Mouse (Mus musculus) erythroblast, embryonic 14.5 days (primary cell): ENCODE measurements around the gene Frs2. TPM values are rescaled to one million over a fixed set of nuclear protein-coding genes. Genes with fewer than 3 reads are reported as not detected.
A peak's percentile ranks its signal among the peaks of the same experiment; 100 is the strongest.

ENCODE experiments used
- H3K27me3 ChIP-seq: 2 replicates; pipeline ENCODE4 v1.6.1; 2012; ENCODE audit warnings: inconsistent platforms; ENCODE audit not compliant: control insufficient read depth
- H3K36me3 ChIP-seq: 2 replicates; pipeline ENCODE4 v1.6.1; 2012; ENCODE audit warnings: mild to moderate bottlenecking, inconsistent platforms; ENCODE audit not compliant: control insufficient read depth
- H3K4me1 ChIP-seq: 2 replicates; pipeline ENCODE4 v1.6.1; 2012; ENCODE audit warnings: inconsistent platforms; ENCODE audit not compliant: control insufficient read depth
- H3K4me3 ChIP-seq: replicated peaks from 2 replicates; pipeline ENCODE3; 2012; ENCODE audit warnings: moderate library complexity, mild to moderate bottlenecking, inconsistent platforms
- H3K9me3 ChIP-seq: 2 replicates; pipeline ENCODE4 v1.6.1; 2012; ENCODE audit warnings: low read length, inconsistent platforms, mixed read lengths; ENCODE audit not compliant: control insufficient read depth
- GATA1 ChIP-seq: IDR thresholded peaks from 2 replicates; pipeline ENCODE4 v1.6.1; 2012; ENCODE audit warnings: low read length, inconsistent platforms, mixed read lengths
- TAL1 ChIP-seq: IDR thresholded peaks from 3 replicates; pipeline ENCODE4 v1.6.1; 2012; ENCODE audit warnings: low read length, inconsistent platforms, mixed read lengths
- polyA plus RNA-seq: library from polyadenylated mRNA; stranded (reverse); fragments of >175 nt; gene quantifications from 2 replicates; pipeline ENCODE4 v1.2.3, GENCODE M21; 2012

The Frs2 gene
- polyA plus RNA-seq, 1 experiment, result 0.26 TPM

- H3K36me3 ChIP-seq, result peaks cover 94% of the 10 kb centered on the region
- peaks cover 73% of the 10 kb centered on the region for H3K4me1 ChIP-seq
Measured at GRCm38 (mm10) chr10:117097116-117097698, 51.1 kb downstream of the Frs2 start.

DNA sequence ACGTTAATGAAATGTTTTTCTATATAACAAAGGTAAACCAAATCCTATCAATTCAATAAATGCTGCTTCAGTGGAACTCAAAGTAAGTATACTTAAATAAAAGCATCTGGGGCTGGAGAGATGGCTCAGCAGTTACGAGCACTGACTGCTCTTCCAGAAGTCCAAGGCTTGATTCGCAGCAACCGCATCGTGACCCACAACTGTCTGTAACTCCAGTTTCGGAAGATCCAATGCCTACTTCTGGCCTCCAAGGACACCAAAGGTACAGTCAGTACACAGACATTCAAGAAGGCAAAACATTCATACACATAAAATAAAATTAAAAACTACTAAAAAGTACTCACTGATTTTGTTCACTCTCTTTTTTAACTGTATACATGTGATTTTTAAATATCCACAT, 52.2 kb downstream of the Frs2 start:
- TF ChIP-seq GATA1, result no peak
- no peak for TF ChIP-seq TAL1

More at GRCm38 (mm10) chr10:117097116-117097698, 51.1 kb downstream of the Frs2 start:
- H3K4me3 ChIP-seq, result no peak overlapping the region
- TF ChIP-seq GATA1, result peak; percentile 21; the same call in 1 of the 2 replicates
- TF ChIP-seq TAL1, result peak; percentile 66
- no peaks in the 10 kb centered on the region for H3K9me3 ChIP-seq
- no peaks in the 10 kb centered on the region for H3K27me3 ChIP-seq

GRCm38 (mm10) chr10:117094504-117095329, 53.6 kb downstream of the Frs2 start:
- H3K36me3 ChIP-seq, result peaks cover 92% of the 10 kb centered on the region
- H3K27me3 ChIP-seq, result no peaks in the 10 kb centered on the region
- TF ChIP-seq GATA1, result no peak
- TF ChIP-seq TAL1, result no peak
- no peak overlapping the region for H3K4me3 ChIP-seq
- peaks cover 63% of the 10 kb centered on the region for H3K4me1 ChIP-seq
- H3K9me3 ChIP-seq, result no peaks in the 10 kb centered on the region

More for the DNA sequence above, 52.2 kb downstream of the Frs2 start:
- H3K27me3 ChIP-seq, result no peaks in the 10 kb centered on the region
- H3K9me3 ChIP-seq, result no peaks in the 10 kb centered on the region
- peaks cover 70% of the 10 kb centered on the region for H3K4me1 ChIP-seq
- H3K4me3 ChIP-seq, result no peak overlapping the region
- peaks cover 95% of the 10 kb centered on the region for H3K36me3 ChIP-seq

DNA sequence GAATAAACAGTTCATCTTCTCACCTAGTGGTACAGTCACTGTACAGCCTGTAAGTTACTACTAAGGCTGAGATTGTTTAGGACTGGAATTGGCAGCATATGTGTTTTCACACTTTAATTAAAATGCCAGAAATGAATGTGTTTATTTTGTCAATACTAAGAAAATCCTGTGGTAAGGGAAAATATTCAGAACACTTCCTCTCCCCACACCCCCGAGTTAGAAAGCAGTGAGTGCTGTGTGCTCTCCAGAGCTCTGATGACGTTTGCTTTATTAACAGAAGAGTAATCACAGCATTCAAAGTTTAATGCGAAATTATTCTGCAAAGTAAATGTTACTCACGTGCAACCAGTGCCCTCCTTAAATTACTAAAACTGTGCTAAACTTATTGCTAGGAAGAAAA, 58.7 kb downstream of the Frs2 start:
- H3K4me3 ChIP-seq, result no peak overlapping the region
- H3K4me1 ChIP-seq, result peaks cover 25% of the 10 kb centered on the region
- H3K9me3 ChIP-seq, result no peaks in the 10 kb centered on the region
- no peak for TF ChIP-seq TAL1
- H3K36me3 ChIP-seq, result peaks cover 87% of the 10 kb centered on the region
- H3K27me3 ChIP-seq, result no peaks in the 10 kb centered on the region

- Histone ChIP-seq H3K4me1 (peaks cover 21% of the 10 kb centered on the region), H3K9me3 (no peaks in the 10 kb centered on the region), H3K4me3 (no peak overlapping the region), H3K36me3 (peaks cover 90% of the 10 kb centered on the region), H3K27me3 (no peaks in the 10 kb centered on the region)
- TF ChIP-seq TAL1 (no peak), GATA1 (no peak)
Measured at GRCm38 (mm10) chr10:117081914-117082359, 66.4 kb downstream of the Frs2 start.

- H3K36me3 ChIP-seq, result peaks cover 91% of the 10 kb centered on the region
- H3K4me1 ChIP-seq, result peaks cover 21% of the 10 kb centered on the region
- no peak overlapping the region for H3K4me3 ChIP-seq
- H3K9me3 ChIP-seq, result no peaks in the 10 kb centered on the region
- H3K27me3 ChIP-seq, result no peaks in the 10 kb centered on the region
- TF ChIP-seq GATA1, result no peak
- TF ChIP-seq TAL1, result no peak
Measured at GRCm38 (mm10) chr10:117081326-117081725, 67.0 kb downstream of the Frs2 start.

GRCm38 (mm10) chr10:117078284-117078683, 70.0 kb downstream of the Frs2 start:
- no peaks in the 10 kb centered on the region for H3K9me3 ChIP-seq
- no peak overlapping the region for H3K4me3 ChIP-seq
- TF ChIP-seq TAL1 (no peak), GATA1 (no peak)
- H3K36me3 ChIP-seq, result peaks cover 91% of the 10 kb centered on the region
- H3K4me1 ChIP-seq, result peaks cover 21% of the 10 kb centered on the region
- no peaks in the 10 kb centered on the region for H3K27me3 ChIP-seq

GRCm38 (mm10) chr10:117073176-117073575, 75.2 kb downstream of the Frs2 start:
- Histone ChIP-seq H3K4me3 (no peak overlapping the region), H3K27me3 (no peaks in the 10 kb centered on the region), H3K36me3 (peaks cover 94% of the 10 kb centered on the region), H3K4me1 (peaks cover 3% of the 10 kb centered on the region), H3K9me3 (peaks cover 3% of the 10 kb centered on the region)
- TF ChIP-seq GATA1, result no peak
- TF ChIP-seq TAL1, result no peak

- no peaks in the 10 kb centered on the region for H3K27me3 ChIP-seq
- H3K4me1 ChIP-seq, result no peaks in the 10 kb centered on the region
- peaks cover 85% of the 10 kb centered on the region for H3K36me3 ChIP-seq
- no peak overlapping the region for H3K4me3 ChIP-seq
- peaks cover 3% of the 10 kb centered on the region for H3K9me3 ChIP-seq
- no peak for TF ChIP-seq GATA1
- TF ChIP-seq TAL1, result no peak
Measured at GRCm38 (mm10) chr10:117072191-117072888, 76.0 kb downstream of the Frs2 start.
